Mouse (Mus musculus) common myeloid progenitor, adult 5-6 weeks (primary cell): ENCODE results near the gene Itpka. TPM values are rescaled to one million over a fixed set of nuclear protein-coding genes. Genes with fewer than 3 reads are reported as not detected.
"Not testable (repeated sequence)": the region's sequence is repeated elsewhere in the genome, so short reads cannot be mapped to it uniquely, and the experiment has no call there.

Experiments used
- ATAC-seq: replicated peaks from 2 replicates; pipeline ENCODE4 v1.8.0; 2016; ENCODE audit warnings: low read depth, mild to moderate bottlenecking, moderate TSS enrichment, inconsistent platforms; ENCODE audit not compliant: poor library complexity, severe bottlenecking
- total RNA-seq: library from RNA; stranded (forward); fragments of 200-1000, 187-1606 nt; gene quantifications from 2 replicates; pipeline ENCODE4 v1.2.3, GENCODE M21; 2017

Itpka gene
- total RNA-seq, result 0.18 TPM in 1 of 2 replicates, not detected in the other

DNA sequence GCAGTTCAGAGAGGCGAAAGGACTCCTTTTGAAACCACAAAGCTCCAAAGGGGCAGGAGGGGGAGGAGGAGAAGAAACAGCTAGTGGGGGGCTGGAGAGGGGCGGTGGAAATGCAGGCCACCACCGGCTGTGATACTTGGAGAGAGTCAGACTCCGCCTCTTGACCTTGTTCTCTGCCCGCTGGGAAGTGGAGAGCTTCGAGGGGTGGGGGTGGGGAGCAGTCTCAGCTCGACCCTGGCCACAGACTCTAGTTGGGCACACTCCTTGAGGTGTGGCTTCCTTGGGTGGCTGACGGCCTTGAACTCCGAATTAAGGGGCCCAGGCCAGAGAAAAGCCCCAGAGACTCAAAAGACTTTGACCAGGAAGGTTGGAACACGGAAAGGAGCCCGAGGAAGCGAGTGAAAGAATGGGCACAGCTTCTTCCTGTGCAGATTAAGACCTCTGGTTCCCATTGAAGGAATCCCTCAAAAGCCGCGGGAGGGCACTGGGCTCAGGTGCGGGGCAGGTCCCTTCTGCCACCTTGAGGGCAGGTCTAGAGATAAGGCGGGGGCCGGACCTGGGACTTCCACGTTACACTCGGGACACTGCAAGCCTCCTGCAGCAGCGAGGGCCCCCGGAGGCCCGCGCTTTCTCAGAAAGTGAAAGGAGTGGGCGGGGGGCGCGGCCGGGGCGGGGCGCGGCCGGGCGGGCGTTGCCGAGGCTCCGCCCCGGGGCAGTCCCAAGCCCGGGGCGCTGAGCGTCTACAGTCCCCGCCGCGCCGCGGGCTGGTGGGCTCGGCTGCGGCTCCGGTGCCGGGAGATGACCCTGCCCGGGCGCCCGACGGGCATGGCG lies at the start of gene Itpka:
Gene Itpka, plus strand, starts transcription at position 757 of the 831 bp plus-strand sequence.
- ATAC-seq, result peak; percentile 44

DNA sequence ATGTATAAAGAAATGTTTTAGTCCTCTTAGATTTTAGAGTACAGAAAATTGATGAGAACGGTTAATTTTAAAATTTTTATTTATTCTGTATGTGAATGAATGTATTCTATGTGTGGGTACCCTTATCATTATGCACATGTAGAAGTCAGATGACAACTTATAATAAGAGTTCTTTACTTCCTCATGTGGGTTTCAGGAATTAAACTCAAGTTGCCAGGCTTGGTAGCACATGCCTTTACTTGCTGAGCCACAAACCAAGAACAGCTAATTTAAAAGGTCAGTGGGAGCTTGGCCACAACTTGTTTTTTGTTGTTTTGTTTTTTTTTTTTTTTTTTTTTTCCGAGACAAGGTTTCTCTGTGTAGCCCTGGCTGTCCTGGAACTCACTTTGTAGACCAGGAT lies 47.3 kb upstream of the Itpka start:
- no peak for ATAC-seq

DNA sequence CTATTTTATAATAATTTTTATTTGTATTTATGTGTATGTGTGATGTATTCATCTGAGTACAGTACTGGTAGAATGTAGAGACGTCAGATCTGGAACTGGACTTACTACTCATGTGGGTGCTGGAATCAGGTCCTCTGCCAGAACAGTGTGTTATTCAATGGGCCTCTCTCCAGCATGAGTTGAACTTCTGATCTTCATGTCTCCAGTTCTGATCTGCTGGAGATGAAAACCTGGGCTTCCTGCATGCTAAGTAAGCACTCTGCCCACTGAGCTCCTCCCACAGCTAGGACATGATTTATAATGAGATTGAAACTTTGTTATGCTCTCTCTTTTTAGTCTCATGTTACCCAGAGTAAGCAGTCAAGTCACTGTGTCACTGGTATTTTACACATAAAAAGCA lies 46.0 kb upstream of the Itpka start:
- ATAC-seq, result no peak

DNA sequence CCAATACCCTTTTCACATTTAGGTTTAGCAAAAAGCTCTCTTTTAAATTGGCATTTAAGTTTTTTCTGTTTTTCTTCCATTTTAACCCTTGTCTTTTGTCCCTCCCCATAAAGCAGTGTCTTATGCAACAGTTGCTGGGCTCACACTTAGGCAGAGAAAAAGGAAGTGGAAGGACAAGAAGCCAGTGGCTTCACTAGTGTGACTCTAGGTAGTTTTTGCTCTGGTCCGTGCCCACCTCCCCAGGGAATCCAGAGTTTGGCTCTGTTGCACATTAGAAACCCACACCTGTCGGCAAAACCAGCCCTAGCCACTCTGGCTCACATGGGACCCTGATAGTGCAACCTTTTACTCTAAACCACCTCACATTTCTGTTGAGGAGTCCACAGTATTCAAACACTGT lies 43.7 kb upstream of the Itpka start:
- peak; percentile 65 for ATAC-seq

DNA sequence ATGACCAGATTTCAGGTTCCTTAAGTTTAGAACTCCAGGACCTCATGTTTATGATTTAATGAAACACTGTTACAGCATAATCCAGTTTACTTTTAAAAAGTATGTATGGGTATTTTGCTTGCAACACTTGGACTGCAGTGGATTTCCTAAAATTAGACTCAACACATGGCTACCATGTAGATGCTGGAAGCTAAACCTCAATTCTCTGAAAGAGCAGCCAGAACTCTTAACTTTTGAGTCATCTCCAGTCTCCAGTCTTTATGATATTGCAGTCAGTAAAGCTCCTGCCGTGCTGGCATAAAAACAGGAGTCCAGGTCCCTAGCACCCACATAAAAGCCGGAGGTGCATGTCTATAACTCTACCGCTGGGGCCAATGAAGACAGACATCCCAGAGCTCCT lies 42.2 kb upstream of the Itpka start:
- no peak for ATAC-seq

DNA sequence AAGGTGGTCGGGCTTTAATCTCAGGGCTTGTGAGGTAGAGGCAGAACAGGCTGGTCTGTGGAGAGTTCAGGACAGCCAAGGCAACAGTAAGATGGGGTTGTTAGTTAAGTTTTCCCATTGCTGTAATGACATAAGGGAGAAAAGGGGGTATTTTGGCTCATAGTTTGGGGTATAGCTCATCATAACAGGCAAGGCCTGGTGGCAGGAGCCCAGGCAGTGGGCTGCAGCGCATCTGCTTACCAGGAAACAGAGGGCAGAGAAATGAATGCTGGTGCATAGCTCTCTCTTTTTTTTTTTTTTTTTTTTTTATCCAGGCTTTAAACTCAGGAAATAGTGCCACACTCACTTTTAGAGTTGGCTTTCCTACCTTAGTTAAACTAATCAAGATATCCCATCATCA lies 39.0 kb upstream of the Itpka start:
- ATAC-seq, result no peak

DNA sequence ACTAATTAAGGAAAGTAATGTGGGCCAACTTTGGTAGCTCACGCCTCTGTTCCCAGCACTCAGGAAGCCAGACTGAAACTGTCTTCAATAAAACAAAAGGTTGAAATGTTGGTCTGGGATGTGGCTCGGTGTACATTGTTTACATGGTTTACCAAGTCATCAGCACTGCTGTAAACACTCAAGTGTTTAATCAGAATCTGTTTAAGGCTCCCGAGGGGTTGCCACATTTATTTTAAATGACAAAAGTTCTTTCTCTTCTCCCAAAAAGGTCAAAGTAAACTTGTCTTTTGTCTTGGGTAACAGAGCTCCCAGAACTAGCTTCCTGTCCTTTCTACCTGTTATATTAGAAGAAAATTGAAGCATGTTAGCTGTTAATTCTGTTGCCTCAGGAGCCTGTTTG lies 34.5 kb upstream of the Itpka start:
- ATAC-seq, result no peak

DNA sequence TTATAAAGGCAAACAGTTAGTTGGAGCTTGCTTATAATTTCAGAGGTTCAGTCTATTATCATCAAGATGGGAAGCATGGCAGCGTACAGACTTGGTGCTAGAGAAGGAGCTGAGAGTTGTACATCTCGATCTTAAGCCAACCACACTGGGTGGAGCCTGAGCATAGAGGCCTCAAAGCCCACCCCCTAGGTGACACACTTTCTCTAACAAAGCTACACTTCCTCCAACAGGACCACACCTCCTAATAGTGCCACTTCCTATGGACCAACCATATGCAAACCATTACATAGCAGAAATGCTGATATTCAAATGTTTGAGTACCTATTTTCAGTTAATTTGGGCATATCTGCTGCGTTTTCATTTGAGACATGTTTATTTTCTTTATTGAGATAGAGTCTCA lies 32.1 kb upstream of the Itpka start:
- ATAC-seq, result no peak

DNA sequence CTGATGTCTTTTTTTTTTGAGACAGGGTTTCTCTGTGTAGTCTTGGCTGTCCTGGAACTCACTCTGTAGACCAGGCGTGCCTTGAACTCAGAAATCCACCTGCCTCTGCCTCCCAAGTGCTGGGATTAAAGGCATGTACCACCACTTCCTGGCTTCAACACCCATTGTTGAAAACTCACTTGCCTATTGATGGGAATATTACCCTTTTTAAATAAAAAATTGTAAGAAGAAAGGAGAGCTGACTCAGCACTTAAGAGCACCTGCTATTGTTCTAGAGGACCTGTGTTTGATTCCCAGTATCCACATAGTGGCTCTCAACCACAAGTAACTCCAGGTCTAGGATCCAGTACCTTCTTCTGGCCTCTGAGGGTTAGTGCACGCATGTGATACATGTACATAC lies 26.3 kb upstream of the Itpka start:
- not testable (repeated sequence) for ATAC-seq

GRCm38 (mm10) chr2:119721070-119721469 lies 21.1 kb upstream of the Itpka start:
- no peak for ATAC-seq

DNA sequence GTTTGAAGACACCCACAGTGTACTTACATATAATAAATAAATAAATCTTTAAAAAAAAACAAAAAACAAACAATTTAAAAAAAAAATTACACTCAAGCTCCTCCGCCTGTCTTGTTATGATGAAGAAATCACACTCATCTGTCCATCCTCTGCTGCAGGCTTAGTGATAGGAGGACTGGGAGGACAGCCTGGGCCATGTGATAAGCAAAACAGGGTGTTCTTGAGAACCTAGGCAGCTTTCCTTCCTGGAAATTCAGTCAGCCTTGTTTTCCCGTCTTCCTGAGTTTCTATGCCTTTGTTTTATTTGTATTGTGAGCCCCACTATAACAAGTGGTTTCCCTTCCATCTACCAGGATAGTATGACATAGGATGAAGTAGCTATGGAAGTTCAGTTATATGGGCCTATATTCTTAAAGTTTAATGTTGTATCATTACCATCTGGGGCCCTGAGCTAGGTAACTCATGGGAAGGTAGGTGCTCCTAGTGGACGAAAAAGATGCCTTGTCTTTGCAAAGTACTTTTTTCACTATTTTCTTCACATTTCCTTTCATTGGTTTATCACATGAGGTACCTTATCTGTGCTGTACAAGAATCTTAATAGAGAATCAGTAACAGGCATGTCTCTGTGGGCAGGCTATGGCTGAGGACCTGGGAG lies 14.2 kb upstream of the Itpka start:
- ATAC-seq, result no peak

DNA sequence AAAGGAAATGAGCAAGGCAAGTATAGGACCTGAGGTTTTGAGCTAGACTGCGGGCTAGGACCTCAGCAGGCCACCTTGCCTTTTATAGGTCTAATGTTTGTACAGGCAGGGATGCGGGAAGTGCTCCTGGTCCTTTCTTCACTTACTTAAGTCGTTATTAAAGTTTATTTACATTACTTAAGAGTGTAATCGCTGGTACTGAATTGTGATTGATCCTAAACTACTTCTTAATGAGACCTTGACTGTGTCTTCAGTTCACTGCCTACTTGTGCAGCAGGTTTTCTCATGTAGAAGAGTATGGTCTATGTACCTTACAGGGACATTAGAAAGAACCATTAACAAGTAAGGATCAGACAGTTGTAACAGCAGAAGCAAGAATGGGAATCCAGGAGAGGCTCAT lies 11.4 kb upstream of the Itpka start:
- ATAC-seq, result no peak

- no peak for ATAC-seq
Measured at GRCm38 (mm10) chr2:119737124-119737523, 5.0 kb upstream of the Itpka start.

DNA sequence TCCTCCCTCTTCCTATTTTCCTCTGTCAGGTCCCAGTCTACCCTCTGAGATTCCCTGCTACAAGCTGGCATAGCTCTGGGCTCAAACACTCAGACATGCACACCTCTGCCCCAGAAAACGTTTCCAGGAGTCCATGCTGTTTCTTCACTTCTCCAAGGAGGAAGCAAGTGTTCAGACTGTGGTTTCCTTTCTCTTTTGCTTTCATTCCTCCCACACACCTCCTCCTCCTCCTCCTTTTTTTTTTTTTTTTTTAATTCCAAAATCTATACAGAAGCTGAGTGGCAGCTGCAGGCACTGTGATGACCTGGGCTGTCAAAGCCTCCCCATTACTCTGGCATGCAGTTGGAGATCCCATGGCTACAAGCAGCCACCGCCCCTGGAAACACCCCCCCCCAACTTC lies 1.6 kb upstream of the Itpka start:
- peak; percentile 16 for ATAC-seq

- no peak for ATAC-seq
Measured at GRCm38 (mm10) chr2:119742461-119743175, 481 bp downstream of the Itpka start.

GRCm38 (mm10) chr2:119743176-119743807 lies 1.2 kb downstream of the Itpka start:
- no peak for ATAC-seq

DNA sequence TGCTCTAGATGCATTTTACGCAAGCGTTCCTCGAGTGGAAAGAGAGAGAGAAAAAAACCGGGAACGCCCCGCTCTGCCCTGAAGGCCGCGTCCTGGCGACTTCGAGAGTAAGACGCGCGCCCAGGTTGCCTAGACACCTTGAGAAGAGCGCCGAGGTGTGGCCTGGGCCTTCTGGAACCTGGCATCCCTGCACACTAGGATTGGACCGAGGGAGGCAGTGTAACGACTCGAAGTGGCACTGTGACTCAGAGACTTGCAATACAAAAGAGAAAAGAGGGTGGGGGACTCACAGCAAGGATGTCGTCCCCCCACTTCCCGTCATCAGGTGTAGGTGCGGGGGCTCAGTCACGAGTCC lies 1.6 kb downstream of the Itpka start:
- no peak for ATAC-seq

DNA sequence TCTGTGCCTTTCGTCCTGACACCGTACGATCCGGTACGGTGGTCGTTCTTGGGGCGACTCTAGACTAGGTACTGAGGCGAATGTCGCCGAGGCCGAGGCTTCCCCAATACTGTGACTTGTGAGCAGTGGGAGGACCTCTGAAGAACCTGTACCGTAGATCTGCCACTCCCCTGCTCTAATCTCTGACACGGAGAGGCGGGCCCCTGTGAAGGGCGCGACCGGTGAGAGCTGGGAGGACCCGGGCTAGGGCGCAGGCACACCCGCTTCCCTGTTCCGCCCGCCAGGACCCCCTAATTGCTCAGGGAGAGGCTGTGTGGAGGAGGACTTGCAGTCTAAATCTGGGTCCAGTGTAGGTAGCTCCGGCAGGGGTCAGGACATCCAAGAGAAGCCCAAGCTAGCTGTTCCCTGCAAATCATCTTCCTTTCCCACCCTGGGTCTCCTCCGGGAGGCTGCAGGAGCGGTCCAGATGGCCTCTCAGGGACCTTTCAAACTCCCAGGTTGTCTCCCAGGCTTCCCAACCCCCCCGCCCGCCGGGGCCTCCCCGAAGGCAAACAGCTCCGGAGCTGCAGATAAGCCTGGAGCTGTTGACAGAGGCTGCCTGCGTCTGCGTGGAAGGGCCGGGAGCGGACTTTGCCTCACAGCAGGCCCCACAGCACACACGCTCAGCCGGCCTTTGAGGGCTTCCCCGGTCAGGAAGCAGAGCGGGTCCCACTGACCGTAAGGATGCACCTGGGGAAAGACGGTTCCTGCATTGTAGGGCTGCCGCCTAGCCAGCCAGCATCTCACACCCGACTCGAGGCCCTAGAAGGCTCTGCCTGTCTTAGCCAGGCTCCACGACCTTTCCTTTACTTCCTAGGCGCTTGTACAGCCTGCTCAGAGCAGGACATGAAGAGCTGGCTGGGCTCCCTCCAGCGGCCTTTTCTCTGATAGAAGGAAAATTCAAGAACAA lies 2.3 kb downstream of the Itpka start:
- ATAC-seq, result peak; percentile 28

GRCm38 (mm10) chr2:119745281-119745680 lies 3.1 kb downstream of the Itpka start:
- ATAC-seq, result 0 out of 2 replicates have a peak, but pooled peaks have one; percentile 19

GRCm38 (mm10) chr2:119747554-119747953 lies 5.4 kb downstream of the Itpka start:
- no peak for ATAC-seq
